Mouse (Mus musculus) cortical plate, adult 2 months (tissue): ENCODE data around the gene Lpgat1.

Experiments used
- CTCF ChIP-seq: fragments of 200-500 bp; IDR thresholded peaks from 2 replicates; pipeline ENCODE4 v1.5.1; 2011; ENCODE audit warnings: mild to moderate bottlenecking, control low read depth, low read length; ENCODE audit not compliant: insufficient read depth; ENCODE audit errors: extremely low read depth
- POLR2A ChIP-seq: fragments of 200-500 bp; IDR thresholded peaks from 2 replicates; pipeline ENCODE4 v1.6.1; 2011; ENCODE audit warnings: mild to moderate bottlenecking, low read length, control low read depth; ENCODE audit not compliant: insufficient read depth; ENCODE audit errors: extremely low read depth

DNA sequence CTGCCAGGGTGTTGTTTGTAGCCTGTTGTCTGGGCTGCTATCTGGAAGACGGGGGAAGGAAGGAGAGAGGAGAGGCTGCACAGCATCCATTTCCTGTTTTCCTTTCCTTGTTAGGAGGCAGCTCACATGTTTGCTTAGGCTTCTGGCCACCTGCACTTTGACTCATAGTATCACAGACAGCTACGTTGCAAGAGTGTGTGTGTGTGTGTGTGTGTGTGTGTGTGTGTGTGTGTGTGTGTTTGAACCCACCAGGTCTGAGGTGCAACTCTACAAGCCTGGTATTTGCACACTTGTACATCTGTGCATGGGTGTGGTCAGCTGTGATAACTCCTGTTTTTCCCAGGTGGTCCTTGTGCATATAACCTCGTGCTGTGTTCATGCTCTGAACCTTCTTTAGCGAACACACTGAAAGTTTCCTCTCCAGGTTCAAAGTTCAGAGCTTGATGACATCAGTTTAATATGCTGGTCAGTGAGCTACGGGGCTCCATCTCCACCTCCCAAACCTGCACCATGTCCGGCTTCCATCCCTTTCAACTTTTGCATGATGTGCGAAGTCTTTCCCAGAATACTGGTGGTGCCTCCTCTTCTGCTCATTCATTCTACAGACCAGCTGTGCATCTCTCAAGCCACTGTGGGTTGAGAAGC lies 76.4 kb downstream of the Lpgat1 start:
- TF ChIP-seq CTCF = no peak
- no peak for TF ChIP-seq POLR2A
